Mouse (Mus musculus) E14TG2a.4 (cell line): ENCODE measurements around the gene Mios.

Source experiments
- H3K27me3 ChIP-seq: 2 replicates; pipeline ENCODE4 v1.6.1; 2014; ENCODE audit warnings: low read length, control low read depth; ENCODE audit not compliant: insufficient read depth
- H3K36me3 ChIP-seq: 2 replicates; pipeline ENCODE4 v1.6.1; 2014; ENCODE audit warnings: low read length, control low read depth; ENCODE audit not compliant: insufficient read depth
- H3K4me1 ChIP-seq: replicated peaks from 2 replicates; pipeline ENCODE4 v1.6.1; 2014; ENCODE audit warnings: low read depth, low read length, control low read depth
- H3K4me3 ChIP-seq: replicated peaks from 2 replicates; pipeline ENCODE4 v1.5.1; 2014; ENCODE audit warnings: mild to moderate bottlenecking, low read length
- H3K9me3 ChIP-seq: 2 replicates; pipeline ENCODE4 v1.6.1; 2014; ENCODE audit warnings: low read length, control low read depth
- CTCF ChIP-seq: conservative IDR thresholded peaks from 2 replicates; pipeline ENCODE4 v1.5.1; 2014; ENCODE audit warnings: low read length
- NANOG ChIP-seq: IDR thresholded peaks from 2 replicates; pipeline ENCODE4 v1.6.1; 2014; ENCODE audit warnings: borderline replicate concordance, low read length, mixed read lengths
- POU5F1 ChIP-seq: IDR thresholded peaks from 2 replicates; pipeline ENCODE4 v1.6.1; 2014; ENCODE audit warnings: low read length, borderline replicate concordance

The Mios gene

DNA sequence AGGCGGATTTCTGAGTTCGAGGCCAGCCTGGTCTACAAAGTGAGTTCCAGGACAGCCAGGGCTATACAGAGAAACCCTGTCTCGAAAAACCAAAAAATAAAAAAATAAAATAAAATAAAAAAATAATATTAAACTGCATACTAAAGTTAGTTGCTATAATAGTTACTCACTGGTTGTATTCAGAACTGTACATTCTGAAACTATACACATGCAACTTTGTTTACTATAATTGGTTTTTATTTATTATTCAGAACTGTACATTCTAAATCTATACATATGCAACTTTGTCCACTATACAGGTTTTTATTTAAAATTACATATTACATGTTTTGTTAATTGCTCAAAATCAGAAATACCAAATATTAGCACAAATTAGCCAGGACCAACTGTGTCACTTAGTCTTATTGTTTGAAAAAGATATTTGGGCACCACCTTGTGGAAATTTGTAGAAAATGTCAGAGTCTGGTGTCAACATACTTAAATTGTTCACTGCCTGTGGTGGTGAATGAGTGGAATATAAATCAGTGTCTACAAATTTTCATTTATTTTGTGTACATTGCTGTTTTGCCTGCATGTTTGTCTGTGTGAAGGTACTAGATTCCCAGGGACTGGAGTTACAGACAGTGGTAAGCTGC, 20.3 kb upstream of the Mios start:
- no peaks in the 10 kb centered on the region for H3K4me1 ChIP-seq

DNA sequence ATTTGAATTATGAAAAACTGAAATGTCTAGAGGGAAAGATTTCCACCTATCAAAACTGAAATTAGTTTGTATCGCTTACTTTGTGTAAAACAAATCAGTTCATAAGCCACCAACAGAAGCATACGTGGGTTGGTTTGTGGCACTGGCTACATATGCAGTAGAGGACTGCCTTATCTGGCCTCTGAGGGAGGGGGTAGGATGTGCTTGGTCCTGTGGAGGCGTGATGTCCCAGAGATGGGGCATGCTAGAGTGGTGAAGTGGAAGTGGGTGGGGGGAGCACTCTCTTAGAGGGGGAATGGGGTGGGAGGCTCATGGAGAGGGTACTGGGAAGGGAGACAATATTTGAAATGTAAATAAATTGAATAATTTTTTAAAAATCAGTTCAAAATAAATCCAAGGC, 19.1 kb upstream of the Mios start:
- no peaks in the 10 kb centered on the region for H3K36me3 ChIP-seq
- no peaks in the 10 kb centered on the region for H3K27me3 ChIP-seq
- no peaks in the 10 kb centered on the region for H3K4me1 ChIP-seq
- TF ChIP-seq NANOG (no peak), CTCF (no peak), POU5F1 (no peak)
- peaks cover 9% of the 10 kb centered on the region for H3K9me3 ChIP-seq
- no peak overlapping the region for H3K4me3 ChIP-seq

More for the DNA sequence above, 20.3 kb upstream of the Mios start:
- TF ChIP-seq NANOG (no peak), POU5F1 (no peak), CTCF (peak; percentile 12)
- H3K4me3 ChIP-seq, result no peak overlapping the region
- no peaks in the 10 kb centered on the region for H3K27me3 ChIP-seq
- H3K36me3 ChIP-seq, result no peaks in the 10 kb centered on the region
- H3K9me3 ChIP-seq, result peaks cover 8% of the 10 kb centered on the region

DNA sequence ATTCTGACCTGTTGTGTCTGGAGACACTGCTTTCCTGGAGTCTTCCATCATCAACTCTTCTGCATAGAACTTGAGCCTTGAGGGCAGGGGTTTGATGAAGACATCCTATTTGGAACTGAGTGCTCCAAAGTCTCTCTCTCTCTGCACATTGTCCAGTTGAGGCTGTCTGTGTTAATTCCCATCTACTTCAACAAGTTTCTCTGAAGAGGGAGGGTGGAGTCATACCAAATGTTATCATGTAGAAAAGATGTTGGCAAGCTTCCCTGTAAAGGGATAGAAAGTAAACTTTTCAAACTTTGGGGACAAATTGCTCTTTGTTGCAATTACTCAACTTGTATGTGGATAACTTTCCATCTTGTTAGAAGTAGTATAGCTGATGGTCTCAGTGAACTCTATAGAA, 16.5 kb upstream of the Mios start, which contains the start of gene Col28a1:
Gene Col28a1 (minus strand): TSS at position 101 of the 400 bp plus-strand sequence.
- H3K9me3 ChIP-seq, result peaks cover 8% of the 10 kb centered on the region
- no peaks in the 10 kb centered on the region for H3K36me3 ChIP-seq
- TF ChIP-seq CTCF, result no peak
- no peak for TF ChIP-seq POU5F1
- TF ChIP-seq NANOG, result no peak
- H3K4me3 ChIP-seq, result no peak within 1 kb of the TSS
- no peaks in the 10 kb centered on the region for H3K4me1 ChIP-seq
- H3K27me3 ChIP-seq, result no peaks in the 10 kb centered on the region

DNA sequence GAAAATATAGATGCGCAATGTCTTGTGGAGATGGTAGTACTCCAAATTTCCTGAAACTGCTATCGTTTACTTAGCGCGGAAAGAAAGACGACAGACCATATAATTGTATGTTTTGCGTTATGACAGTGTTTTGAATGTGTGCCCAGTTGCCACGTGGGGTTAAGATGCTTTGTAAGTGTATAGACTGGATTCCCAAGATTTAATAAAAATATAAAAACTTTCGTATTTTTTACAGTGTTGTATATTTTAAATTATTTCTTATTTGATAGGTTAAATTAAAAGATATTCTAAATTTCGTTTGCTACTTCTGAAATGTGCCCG, 804 bp downstream of the Mios start:
- H3K27me3 ChIP-seq, result no peaks in the 10 kb centered on the region
- H3K4me1 ChIP-seq, result peaks cover 2% of the 10 kb centered on the region; the same call in 1 of the 2 replicates
- peak overlapping the region; percentile 82 for H3K4me3 ChIP-seq
- no peaks in the 10 kb centered on the region for H3K36me3 ChIP-seq
- TF ChIP-seq NANOG, result no peak
- H3K9me3 ChIP-seq, result peaks cover 27% of the 10 kb centered on the region

DNA sequence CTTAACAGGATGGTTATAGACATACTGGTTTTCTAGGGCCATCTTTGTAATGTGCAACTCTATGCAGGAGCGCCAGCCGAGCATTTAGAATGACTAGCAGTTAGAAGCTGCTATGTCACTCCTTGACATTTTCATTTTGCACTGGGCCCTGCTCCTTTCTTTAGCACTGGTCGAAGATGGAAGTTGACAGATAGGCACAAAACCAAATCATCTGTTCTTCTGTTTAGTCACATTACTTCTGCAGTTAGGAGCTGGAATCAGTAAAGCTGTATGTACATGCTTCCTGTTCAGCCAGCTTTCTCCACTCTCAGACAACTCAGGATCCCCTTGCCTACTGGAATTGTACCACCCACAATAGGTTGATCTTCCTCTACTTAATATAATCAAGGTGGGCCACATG, 1.6 kb downstream of the Mios start:
- H3K9me3 ChIP-seq, result peaks cover 35% of the 10 kb centered on the region
- TF ChIP-seq NANOG (no peak), CTCF (no peak), POU5F1 (no peak)
- H3K4me1 ChIP-seq, result peaks cover 2% of the 10 kb centered on the region; the same call in 1 of the 2 replicates
- H3K27me3 ChIP-seq, result no peaks in the 10 kb centered on the region
- no peaks in the 10 kb centered on the region for H3K36me3 ChIP-seq
- no peak overlapping the region for H3K4me3 ChIP-seq

DNA sequence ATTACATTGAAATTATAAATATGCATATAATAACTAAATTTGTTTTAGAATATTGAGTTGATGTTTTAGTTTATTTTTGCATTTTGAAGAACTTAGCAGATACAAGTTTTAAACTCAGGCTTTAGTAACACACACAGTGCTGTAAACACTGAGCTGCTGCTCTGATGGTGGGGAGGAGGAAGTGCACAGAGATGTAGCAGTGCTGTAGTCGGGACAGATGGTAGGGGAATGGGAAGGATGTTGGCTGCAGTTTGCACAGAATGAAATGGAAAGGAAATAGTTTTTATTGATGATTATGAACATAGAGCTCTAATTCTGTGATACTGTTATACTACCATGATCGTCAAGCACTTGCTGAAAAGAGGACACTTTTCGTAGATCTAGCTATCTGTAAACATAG, 18.0 kb downstream of the Mios start:
- no peaks in the 10 kb centered on the region for H3K4me1 ChIP-seq
- H3K9me3 ChIP-seq, result peaks cover 50% of the 10 kb centered on the region
- H3K4me3 ChIP-seq, result no peak overlapping the region
- no peaks in the 10 kb centered on the region for H3K27me3 ChIP-seq
- no peak for TF ChIP-seq CTCF
- no peak for TF ChIP-seq POU5F1
- TF ChIP-seq NANOG, result no peak
- peaks cover 28% of the 10 kb centered on the region for H3K36me3 ChIP-seq

DNA sequence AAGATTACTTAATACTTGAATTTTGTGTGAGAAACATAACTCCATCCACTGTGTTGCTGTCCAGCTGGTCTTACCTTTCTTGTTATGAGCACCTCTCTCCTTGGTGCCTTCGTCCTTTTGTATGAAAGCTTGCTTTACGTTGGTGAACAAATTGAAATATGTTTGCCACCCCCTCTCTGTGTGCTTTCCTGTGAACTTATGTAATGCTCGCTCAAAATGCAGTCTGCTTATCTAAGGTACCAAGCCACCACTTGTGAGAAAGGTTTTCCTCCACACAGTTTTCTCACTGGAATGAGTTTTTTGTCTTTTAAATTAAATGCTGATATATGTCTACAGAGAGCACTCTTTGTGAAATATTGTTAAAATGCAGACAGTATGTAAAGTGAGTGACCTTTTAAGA, 19.6 kb downstream of the Mios start:
- Histone ChIP-seq H3K36me3 (peaks cover 33% of the 10 kb centered on the region), H3K4me1 (no peaks in the 10 kb centered on the region), H3K4me3 (no peak overlapping the region)

DNA sequence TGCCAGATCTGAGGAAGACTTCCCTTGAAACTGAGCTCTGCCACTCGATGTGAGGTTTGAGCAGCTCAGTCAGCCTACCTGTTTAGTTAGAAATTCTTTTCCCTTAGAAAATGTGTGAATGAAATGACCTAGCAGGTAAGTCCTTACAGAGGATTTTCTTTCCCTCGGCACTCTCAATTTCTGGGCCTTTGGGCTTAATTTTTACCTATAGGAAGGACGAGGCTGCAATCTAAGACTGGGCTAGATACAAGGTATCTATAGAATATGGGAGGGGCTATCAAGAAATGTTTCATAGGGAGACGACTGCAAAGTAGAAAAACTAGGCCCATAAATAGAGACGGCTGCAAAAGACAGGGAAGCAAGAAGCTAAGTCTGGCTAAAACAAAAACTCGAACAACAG, 49.3 kb downstream of the Mios start:
- Histone ChIP-seq H3K4me3 (peak overlapping the region; percentile 94), H3K4me1 (peaks cover 8% of the 10 kb centered on the region), H3K9me3 (peaks cover 33% of the 10 kb centered on the region), H3K36me3 (peaks cover 19% of the 10 kb centered on the region), H3K27me3 (no peaks in the 10 kb centered on the region; the same call in 1 of the 2 replicates)
- TF ChIP-seq POU5F1 (no peak), NANOG (no peak), CTCF (no peak)

More for the DNA sequence above, 19.6 kb downstream of the Mios start:
- Histone ChIP-seq H3K9me3 (peaks cover 54% of the 10 kb centered on the region), H3K27me3 (no peaks in the 10 kb centered on the region)
- TF ChIP-seq CTCF (no peak), NANOG (no peak), POU5F1 (no peak)
